Mouse (Mus musculus) hindlimb bud, embryonic 11.5 days (tissue): ENCODE results near the gene Cluap1.
"Not testable (repeated sequence)": the region's sequence is repeated elsewhere in the genome, so short reads cannot be mapped to it uniquely, and the experiment has no call there.

ENCODE experiments used
- DNase-seq: peaks from one replicate; pipeline ENCODE4 v3.0.0-alpha.2; 2012; ENCODE audit warnings: low read depth, low spot score; ENCODE audit errors: extremely low spot score

The Cluap1 gene

DNA sequence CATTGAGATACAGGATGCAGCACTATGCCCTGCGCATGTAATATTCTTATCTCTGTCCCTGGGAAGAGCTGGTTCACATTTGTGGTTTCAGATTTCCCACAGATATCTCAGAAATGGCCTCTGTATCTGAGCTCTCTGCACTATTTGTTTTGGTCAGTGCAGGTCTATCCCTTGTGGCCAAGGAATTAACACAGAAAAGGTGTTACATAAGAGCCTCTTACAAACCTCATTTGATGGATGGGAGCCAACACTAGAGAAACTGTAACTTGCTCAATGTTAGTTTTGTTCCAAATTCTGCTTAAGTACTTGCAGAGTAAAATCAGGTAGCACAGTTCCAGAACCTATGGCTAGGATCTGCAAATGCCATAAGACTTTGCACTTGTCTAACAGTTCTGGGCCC, 25.5 kb downstream of the Cluap1 start:
- DNase-seq, result no peak

DNA sequence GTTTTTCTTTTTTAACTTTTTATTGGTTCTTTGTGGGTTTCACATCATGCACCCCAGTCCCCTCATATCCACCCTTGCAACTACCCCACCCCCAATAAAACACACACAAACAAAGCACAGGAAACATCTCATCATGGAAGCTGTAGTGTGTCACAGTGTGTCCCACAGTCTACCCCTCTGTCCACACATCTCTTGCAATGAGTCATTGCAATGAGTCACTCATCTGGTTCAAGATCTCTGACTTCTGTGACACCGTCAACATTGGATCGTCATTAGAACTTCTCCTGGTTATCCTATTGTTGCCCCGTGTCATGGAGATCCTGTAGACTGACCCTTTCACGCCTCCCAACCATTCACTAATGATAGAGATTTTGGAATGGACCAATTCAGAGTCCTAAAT, 26.1 kb downstream of the Cluap1 start:
- no peak for DNase-seq

DNA sequence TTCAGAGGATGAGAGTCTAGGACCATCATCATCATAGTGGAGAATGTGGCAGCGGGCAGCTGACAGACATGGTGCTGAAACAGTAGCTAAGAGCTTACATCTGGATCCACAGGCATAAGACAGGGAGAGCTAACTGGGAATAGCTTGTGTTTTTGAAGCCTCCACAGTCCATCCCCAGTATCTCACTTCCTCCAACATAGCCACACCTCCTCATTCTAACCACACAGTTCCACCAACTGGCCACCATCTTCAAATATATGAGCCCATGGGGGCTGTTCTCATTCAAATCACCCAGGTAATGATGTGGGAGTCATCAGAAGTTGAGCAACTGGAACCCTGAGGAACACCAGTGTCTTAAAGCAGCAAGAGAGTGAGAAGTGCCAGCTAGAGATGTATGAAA, 42.5 kb downstream of the Cluap1 start:
- no peak for DNase-seq

DNA sequence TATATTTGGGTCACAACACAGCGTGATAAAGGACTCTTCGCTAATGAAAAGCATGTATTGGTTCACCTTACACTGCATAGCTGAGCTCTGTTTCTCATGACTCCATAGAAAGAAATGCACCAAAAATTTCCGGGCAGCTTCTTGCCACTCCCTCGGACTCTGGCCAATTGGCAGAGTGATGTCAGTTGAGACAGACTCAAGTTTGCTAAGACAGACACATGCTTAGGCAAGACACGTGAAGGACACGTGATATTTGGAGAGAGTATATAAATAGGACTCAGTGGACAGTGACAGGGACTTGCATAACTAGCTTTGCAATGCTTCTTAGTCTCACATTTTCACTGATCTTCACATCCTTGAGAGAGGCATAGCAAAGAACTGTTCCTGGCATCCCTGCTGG, 47.8 kb downstream of the Cluap1 start:
- no peak for DNase-seq

DNA sequence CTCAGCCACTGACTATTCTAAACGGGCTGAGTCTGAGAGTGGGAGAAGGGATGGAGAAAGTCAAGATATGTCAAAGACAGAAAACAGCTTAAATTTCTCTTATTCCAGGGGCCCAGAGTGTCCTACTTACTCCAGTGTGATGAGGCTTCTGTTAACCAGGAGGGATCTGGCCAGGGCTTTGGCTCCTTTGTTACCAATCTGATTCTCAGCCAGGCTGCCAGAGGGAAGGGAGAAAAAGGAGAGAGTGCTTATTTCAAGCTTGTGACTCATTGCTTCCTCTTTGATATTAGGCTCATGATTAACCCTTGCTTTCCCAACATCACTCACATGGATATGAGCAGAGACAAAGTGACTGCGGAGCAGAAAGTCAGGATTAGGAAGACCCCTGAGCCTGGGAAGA, 50.7 kb downstream of the Cluap1 start:
- no peak for DNase-seq

DNA sequence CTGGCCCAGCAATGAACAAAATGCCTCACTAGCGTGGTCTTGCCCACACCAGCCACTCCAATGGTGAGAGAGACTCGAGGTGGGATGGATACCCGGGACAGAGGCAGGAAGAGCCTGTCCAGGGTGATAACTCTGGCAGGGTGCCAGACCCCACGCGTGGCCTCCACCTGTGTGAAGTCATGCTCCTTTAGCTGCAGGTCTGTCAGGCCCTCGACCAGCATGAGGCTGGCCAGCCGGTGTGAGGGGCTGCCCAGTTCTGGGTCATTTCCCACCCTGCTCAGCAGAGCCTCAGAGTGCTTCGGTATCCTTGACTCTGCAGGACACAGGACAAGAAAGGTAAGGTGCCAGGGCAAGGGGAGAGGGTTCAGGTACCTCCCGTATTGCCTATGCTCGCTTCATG, 56.4 kb downstream of the Cluap1 start:
- no peak for DNase-seq

DNA sequence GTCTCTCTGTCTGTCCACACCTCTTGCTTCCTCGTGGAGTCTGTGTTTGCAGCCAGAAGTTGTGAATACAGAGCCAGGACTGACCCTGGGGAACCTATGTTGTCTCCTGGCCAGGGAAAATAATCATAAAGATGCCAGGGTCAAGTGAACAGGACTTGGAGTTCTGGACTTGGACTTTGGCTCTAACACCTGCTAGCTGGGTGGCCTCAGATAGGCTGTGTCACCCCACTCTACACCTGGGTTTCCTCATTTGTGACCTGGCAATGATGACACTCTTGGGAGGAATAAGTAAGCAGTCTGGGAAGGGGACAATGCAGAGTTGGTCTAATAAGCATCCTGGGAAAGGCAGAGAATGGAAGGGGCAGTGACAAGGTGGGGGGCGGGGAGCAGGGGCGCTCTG, 56.9 kb downstream of the Cluap1 start:
- DNase-seq, result no peak

DNA sequence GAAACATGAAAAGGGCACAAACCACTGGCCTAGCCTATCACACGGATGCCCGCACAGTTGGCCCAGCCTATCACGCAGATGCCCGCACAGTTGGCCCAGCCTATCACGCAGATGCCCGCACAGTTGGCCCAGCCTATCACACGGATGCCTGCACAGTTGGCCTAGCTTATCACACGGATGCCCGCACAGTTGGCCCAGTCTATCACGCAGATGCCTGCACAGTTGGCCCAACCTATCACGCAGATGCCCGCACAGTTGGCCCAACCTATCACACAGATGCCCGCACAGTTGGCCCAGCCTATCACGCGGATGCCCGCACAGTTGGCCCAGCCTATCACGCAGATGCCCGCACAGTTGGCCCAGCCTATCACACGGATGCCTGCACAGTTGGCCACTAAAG, 65.9 kb downstream of the Cluap1 start:
- DNase-seq, result not testable (repeated sequence)

DNA sequence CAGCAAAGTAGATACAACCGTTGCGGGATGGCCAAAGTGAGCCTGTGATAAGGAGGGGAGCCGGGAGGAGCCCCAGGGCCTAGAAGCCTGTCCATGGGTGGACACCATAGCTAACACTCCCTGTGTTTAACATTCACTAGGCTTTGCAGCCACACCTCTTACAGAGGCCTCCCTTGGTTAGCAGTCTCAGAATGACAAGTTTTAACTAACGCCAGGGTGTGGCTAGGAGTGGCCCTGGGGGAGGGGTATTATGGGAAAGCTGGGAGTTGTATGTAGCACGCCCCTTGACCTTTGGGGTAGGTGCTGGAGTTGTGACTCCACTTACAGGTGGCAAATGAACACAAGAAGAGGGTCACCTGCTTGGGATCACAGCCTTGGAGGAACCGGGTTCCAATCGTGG, 67.1 kb downstream of the Cluap1 start:
- no peak for DNase-seq

DNA sequence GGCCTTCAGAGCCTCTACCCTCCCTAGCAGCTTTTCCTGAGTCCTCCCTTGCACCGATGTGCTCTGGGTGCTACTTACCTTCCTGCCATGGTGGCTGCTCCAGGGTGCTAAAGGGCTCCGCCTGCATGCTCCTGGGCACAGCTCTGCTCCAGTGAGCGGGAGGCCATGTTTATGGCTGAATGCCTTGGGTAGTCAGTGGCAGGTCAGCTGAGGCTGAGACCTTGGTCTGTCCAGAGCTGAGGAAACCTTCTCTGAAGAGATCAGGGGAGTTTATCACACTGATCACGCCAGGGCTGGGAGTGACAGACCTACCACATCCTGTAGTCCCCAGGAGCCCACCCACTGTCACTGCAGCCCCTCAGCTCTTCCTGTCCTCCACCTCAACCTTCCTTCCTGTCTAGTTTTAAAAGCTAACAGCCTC, 67.7 kb downstream of the Cluap1 start, which contains the start of gene Nlrc3:
Gene Nlrc3 (minus strand): TSS at position 382 of the 421 bp plus-strand sequence.
- DNase-seq, result no peak

DNA sequence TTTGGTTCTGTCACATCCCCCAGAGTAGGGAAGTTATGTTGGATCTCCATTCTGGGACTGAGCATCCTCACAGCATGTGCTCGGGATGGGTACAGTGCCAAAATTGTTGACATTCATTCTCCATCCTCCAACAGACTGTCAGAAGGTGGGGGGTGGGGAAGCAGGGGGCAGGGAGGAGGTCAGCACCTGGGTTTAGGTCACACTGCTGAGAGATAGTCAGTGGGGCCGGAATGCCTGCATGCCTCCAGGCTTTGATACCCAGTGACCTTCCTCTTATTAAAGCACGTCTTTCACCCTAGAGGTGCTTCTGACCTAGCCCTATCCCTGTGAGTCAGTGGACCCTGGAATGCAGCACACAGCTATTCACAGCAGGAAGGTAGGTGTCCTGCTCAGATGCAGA, 68.1 kb downstream of the Cluap1 start:
- no peak for DNase-seq

DNA sequence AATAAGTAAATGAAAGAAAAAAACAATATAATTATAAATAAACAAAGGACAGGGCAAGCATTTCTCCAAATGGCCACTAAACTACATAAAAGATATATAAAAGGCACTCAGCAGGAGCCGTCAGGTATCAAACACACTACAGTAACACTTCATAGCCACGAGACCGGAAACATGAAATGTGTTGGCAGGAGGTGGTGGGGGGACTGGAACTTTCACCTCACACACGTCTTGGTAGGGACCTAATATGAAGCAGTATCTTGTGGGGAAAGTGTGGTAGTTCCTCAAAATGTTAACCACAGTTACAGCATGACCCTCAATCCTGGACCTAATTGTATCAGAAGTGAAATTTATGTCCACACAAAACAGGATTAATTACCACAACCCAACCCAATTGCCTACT, 73.6 kb downstream of the Cluap1 start:
- no peak for DNase-seq

DNA sequence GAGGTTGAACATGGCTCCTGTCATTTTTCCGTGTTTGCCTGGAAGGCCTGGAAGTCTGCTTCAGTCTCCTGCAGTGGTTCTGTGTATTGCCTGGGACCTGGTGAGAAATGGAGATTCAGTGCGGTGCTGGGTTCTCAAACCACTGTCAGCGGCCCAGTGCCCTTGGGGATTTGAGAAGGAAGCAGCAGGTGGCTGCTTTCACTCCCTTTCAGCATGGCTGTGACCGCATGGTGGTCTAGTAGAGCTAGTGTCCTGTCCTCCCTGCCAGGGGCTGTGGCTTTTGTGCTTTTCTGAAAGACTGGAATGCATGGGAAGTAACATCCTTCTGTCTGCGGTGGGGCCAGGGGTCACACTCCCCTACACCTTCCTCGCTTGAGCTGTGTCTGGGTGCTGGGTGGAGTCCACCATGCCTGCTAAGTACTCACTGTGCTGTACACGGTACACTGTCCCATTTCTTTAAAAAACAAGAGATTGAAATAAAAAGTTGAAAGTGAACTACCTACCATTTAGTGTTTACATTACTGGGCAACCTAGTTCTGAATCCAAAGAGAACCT, 74.6 kb downstream of the Cluap1 start:
- no peak for DNase-seq

DNA sequence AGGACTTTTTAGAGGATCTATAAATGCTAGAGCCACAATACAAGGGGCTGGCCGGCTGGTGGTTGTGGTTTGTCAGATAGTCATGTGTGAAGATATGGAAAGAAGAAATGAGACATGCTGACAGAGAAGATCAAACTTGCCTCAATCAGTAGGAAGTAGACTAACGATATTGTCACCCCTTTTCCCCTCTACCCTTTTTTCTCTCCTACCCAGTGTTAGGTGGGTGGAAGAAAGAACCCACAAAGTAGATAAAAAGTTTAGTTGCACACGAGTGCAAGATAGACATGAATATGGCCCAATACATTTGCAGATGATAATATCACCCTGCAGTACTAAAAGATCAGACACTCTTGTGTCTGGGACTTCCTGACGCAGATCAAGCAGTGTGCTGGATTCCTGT, 79.8 kb downstream of the Cluap1 start:
- no peak for DNase-seq
